Mouse (Mus musculus) ES-E14 (cell line): ENCODE data around the gene Ap3b1.

Source experiments
- CHD2 ChIP-seq: IDR thresholded peaks from 2 replicates; pipeline ENCODE4 v1.6.1; 2014; ENCODE audit warnings: mild to moderate bottlenecking, low read depth, low read length, inconsistent platforms
- HCFC1 ChIP-seq: IDR thresholded peaks from 2 replicates; pipeline ENCODE4 v1.6.1; 2012; ENCODE audit warnings: low read length, inconsistent platforms, borderline replicate concordance; ENCODE audit not compliant: insufficient read depth
- MAFK ChIP-seq: IDR thresholded peaks from 2 replicates; pipeline ENCODE4 v1.6.1; 2014; ENCODE audit warnings: mild to moderate bottlenecking, low read depth, low read length, inconsistent platforms; ENCODE audit not compliant: insufficient read depth
- ZC3H11A ChIP-seq: IDR thresholded peaks from 2 replicates; pipeline ENCODE4 v1.6.1; 2012; ENCODE audit warnings: low read depth, mild to moderate bottlenecking, inconsistent platforms, low read length, borderline replicate concordance
- ZNF384 ChIP-seq: IDR thresholded peaks from 2 replicates; pipeline ENCODE4 v1.6.1; 2012; ENCODE audit warnings: low read depth, low read length, inconsistent platforms

GRCm38 (mm10) chr13:94595701-94596361 is 237.1 kb downstream of the Ap3b1 start:
- TF ChIP-seq ZC3H11A (no peak), MAFK (no peak), HCFC1 (no peak), ZNF384 (no peak), CHD2 (no peak)
